Mouse (Mus musculus): ENCODE results near the gene Gpn1.

- no peak for TF ChIP-seq POLR2A (IDR thresholded peaks at IDR 0.05; ENCODE audit: low read depth, low read length)
- TF ChIP-seq CTCF (IDR thresholded peaks at IDR 0.05; ENCODE audit: extremely low read depth, insufficient read length, insufficient replicate concordance, low read depth, low read length), result no peak
Observed at GRCm38 (mm10) chr5:31527117-31527680, 32.7 kb downstream of the Gpn1 start.

Measured in small intestine, adult 2 months (tissue).